In the genomic region with DNA sequence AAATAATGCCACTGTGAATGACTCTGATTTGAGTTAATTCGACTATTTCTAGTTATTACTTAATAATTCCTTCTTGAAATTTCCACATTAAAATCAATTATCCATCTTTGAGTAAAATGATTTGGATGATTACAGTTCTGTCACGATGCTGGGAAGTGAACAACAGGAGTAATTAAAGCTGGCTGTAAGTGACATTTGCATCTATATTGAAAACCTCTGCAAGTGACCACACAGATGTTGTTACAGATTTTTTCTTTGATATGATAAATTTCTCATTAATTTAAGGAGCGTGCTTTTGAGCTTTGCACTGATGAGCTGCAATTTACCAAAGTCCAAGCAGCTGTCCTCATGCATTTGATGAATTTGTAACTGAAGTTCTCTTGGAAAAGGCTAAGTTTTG, we compare ENCODE assay signal across 17 mouse cellular contexts.
"Had no signal": no experiment of that assay in that cellular context is flagged by ENCODE, and none has a peak within 500 bp of the region (broad histone marks: within the 10 kb centered on the region; RNA-seq: fewer than 3 reads in every experiment).

No protein-coding gene starts in this region.

- H3K27ac ChIP-seq: lung, embryonic 15.5 days; macrophage; midbrain, embryonic 13.5 days; midbrain, embryonic 15.5 days; neural tube, embryonic 12.5 days; stomach, embryonic 15.5 days; stomach, postnatal 0 days had no signal

- H3K4me2 ChIP-seq: lung, embryonic 15.5 days; midbrain, embryonic 11.5 days; midbrain, embryonic 13.5 days; midbrain, embryonic 15.5 days; neural tube, embryonic 12.5 days; stomach, embryonic 15.5 days had no signal

- H3K9ac ChIP-seq: lung, embryonic 15.5 days; midbrain, embryonic 13.5 days; midbrain, embryonic 15.5 days; neural tube, embryonic 12.5 days; stomach, embryonic 15.5 days had no signal

- H3K4me3 ChIP-seq: lung, embryonic 15.5 days; megakaryocyte, embryonic 14.5 days; midbrain, embryonic 13.5 days; midbrain, embryonic 15.5 days; neural tube, embryonic 12.5 days; stomach, embryonic 15.5 days had no signal

- DNase-seq: lung, adult 2 months; lung, postnatal 14 days; lung, postnatal 36 days; right cerebral cortex, postnatal 14 days; thymus, adult 2 months; thymus, postnatal 25 days; thymus, postnatal 4 days had no signal

- H3K27me3 ChIP-seq: lung, embryonic 15.5 days; megakaryocyte, embryonic 14.5 days; midbrain, embryonic 13.5 days; midbrain, embryonic 15.5 days; neural tube, embryonic 12.5 days; stomach, embryonic 15.5 days had no signal

- ATAC-seq: lung, postnatal 0 days; midbrain, embryonic 13.5 days; midbrain, embryonic 15.5 days had no signal

- H3K9me3 ChIP-seq: lung, embryonic 15.5 days; megakaryocyte, embryonic 14.5 days; midbrain, embryonic 13.5 days; midbrain, embryonic 15.5 days; neural tube, embryonic 12.5 days; stomach, embryonic 15.5 days had no signal

- H3K4me1 ChIP-seq: midbrain, embryonic 15.5 days; neural tube, embryonic 12.5 days; stomach, embryonic 15.5 days had no signal
